8 mouse cellular contexts compared by ENCODE assay signal in genomic region chr3:52178851-52179250, GRCm38 (mm10).
DNase-seq lines count a peak whose midpoint lies in the region; ATAC-seq lines count a peak whose summit lies in the region.

No protein-coding gene starts in this region.

- peak overlapping the region; percentile 48 for H3K4me2 ChIP-seq in heart, embryonic 14.5 days (ENCODE audit: low read length)
- peak overlapping the region; percentile 38 for H3K4me2 ChIP-seq in embryonic facial prominence, embryonic 12.5 days (replicated peaks)
- H3K4me2 ChIP-seq in hindbrain, embryonic 16.5 days (ENCODE audit: low read length) = peak overlapping the region; percentile 51; the same call in 1 of the 2 replicates

- peak overlapping the region; percentile 59 for H3K9ac ChIP-seq in heart, embryonic 14.5 days (ENCODE audit: low read length)
- peak overlapping the region; percentile 25; the same call in 1 of the 2 replicates for H3K9ac ChIP-seq in embryonic facial prominence, embryonic 12.5 days
- H3K9ac ChIP-seq in hindbrain, embryonic 16.5 days (ENCODE audit: low read depth, low read length) = 0 out of 2 replicates have a peak overlapping the region, but pooled peaks have one; percentile 10

- H3K36me3 ChIP-seq in heart, embryonic 14.5 days (ENCODE audit: control insufficient read depth, insufficient read depth, low read length) = no peaks in the 10 kb centered on the region
- H3K36me3 ChIP-seq in embryonic facial prominence, embryonic 12.5 days = no peaks in the 10 kb centered on the region
- no peaks in the 10 kb centered on the region for H3K36me3 ChIP-seq in hindbrain, embryonic 16.5 days (ENCODE audit: control insufficient read depth, insufficient read depth, low read length)

- no peak for DNase-seq in heart, postnatal 25 days (ENCODE audit: low spot score)
- peak; percentile 58 for DNase-seq in neural tube, embryonic 10.5 days (ENCODE audit: extremely low spot score, low spot score)
- no peak for DNase-seq in urinary bladder, postnatal 10 days (ENCODE audit: low spot score)
- no peak for DNase-seq in left cerebral cortex, adult 9 months (ENCODE audit: low spot score in 2 of 2)
- no peak for DNase-seq in spleen, postnatal 36 days (ENCODE audit: low spot score in 2 of 2)

- H3K27me3 ChIP-seq in heart, embryonic 14.5 days (ENCODE audit: control insufficient read depth, insufficient read depth, low read length) = no peaks in the 10 kb centered on the region
- H3K27me3 ChIP-seq in embryonic facial prominence, embryonic 12.5 days = no peaks in the 10 kb centered on the region
- no peaks in the 10 kb centered on the region for H3K27me3 ChIP-seq in hindbrain, embryonic 16.5 days (replicated peaks; ENCODE audit: control insufficient read depth, insufficient read depth, low read length)

- ATAC-seq in heart, embryonic 14.5 days (ENCODE audit: insufficient number of reproducible peaks, insufficient read depth, low FRiP score, low read depth) = no peak
- ATAC-seq in embryonic facial prominence, embryonic 12.5 days (ENCODE audit: insufficient number of reproducible peaks, insufficient read depth, low FRiP score, low TSS enrichment) = no peak
- no peak for ATAC-seq in hindbrain, embryonic 16.5 days

- peaks cover 28 to 34% of the 10 kb centered on the region in 2 experiments for H3K4me1 ChIP-seq in heart, embryonic 14.5 days (ENCODE audit: control insufficient read depth in 2 of 2, insufficient read depth in 2 of 2, low read length in 2 of 2)
- H3K4me1 ChIP-seq in embryonic facial prominence, embryonic 12.5 days = peaks cover 29% of the 10 kb centered on the region
- peaks cover 26% of the 10 kb centered on the region for H3K4me1 ChIP-seq in hindbrain, embryonic 16.5 days (ENCODE audit: control insufficient read depth, insufficient read depth, low read depth, low read length)

- H3K27ac ChIP-seq in heart, embryonic 14.5 days (replicated peaks in 1 of 2; ENCODE audit: control insufficient read depth in 1 of 2, insufficient read depth in 1 of 2, low read depth in 2 of 2, low read length in 2 of 2) = peak overlapping the region; percentile 75 to 95
- peak overlapping the region; percentile 97 for H3K27ac ChIP-seq in embryonic facial prominence, embryonic 12.5 days
- peak overlapping the region; percentile 86; the same call in 1 of the 2 replicates for H3K27ac ChIP-seq in hindbrain, embryonic 16.5 days (ENCODE audit: low read depth, low read length)

- H3K9me3 ChIP-seq in heart, embryonic 14.5 days (ENCODE audit: control insufficient read depth, low read length) = no peaks in the 10 kb centered on the region
- H3K9me3 ChIP-seq in embryonic facial prominence, embryonic 12.5 days = no peaks in the 10 kb centered on the region
- H3K9me3 ChIP-seq in hindbrain, embryonic 16.5 days (ENCODE audit: control insufficient read depth, low read length) = no peaks in the 10 kb centered on the region

- no peak overlapping the region for H3K4me3 ChIP-seq in heart, embryonic 14.5 days (ENCODE audit: control insufficient read depth in 1 of 2, insufficient read depth in 1 of 2, low read depth in 1 of 2, low read length in 2 of 2)
- 0 out of 2 replicates have a peak overlapping the region, but pooled peaks have one; percentile 13 for H3K4me3 ChIP-seq in embryonic facial prominence, embryonic 12.5 days
- H3K4me3 ChIP-seq in hindbrain, embryonic 16.5 days (ENCODE audit: low read length) = no peak overlapping the region

- intact Hi-C loops in heart, postnatal 25 days (cut with DNase I) = no loop called here

- WGBS in heart, embryonic 14.5 days = 76% methylated on average over 9 of the region's 9 CpGs
- whole genome bisulfite sequencing in embryonic facial prominence, embryonic 12.5 days = 64% methylated on average over 9 of the region's 9 CpGs
- 56% methylated on average over 9 of the region's 9 CpGs for WGBS in hindbrain, embryonic 16.5 days
